Mouse (Mus musculus) thymus, adult 2 months (tissue): ENCODE results near the gene Fosl1.

Experiments used
- CTCF ChIP-seq: fragments of 200-500 bp; IDR thresholded peaks from 2 replicates; pipeline ENCODE4 v1.5.1; 2012; ENCODE audit warnings: mild to moderate bottlenecking, control low read depth, low read length, moderate library complexity, borderline replicate concordance; ENCODE audit not compliant: control insufficient read depth, poor library complexity, insufficient read depth; ENCODE audit errors: extremely low read depth
- POLR2A ChIP-seq: fragments of 200-500 bp; IDR thresholded peaks from 2 replicates; pipeline ENCODE4 v1.6.1; 2012; ENCODE audit warnings: mild to moderate bottlenecking, low read length, control low read depth, moderate library complexity; ENCODE audit not compliant: control insufficient read depth, poor library complexity, insufficient read depth; ENCODE audit errors: extremely low read depth

- TF ChIP-seq CTCF (no peak), POLR2A (no peak)
Observed at GRCm38 (mm10) chr19:5459896-5460295, 12.5 kb downstream of the Fosl1 start.
